Comparison of ENCODE assay signal across 8 mouse cellular contexts in the genomic region with DNA sequence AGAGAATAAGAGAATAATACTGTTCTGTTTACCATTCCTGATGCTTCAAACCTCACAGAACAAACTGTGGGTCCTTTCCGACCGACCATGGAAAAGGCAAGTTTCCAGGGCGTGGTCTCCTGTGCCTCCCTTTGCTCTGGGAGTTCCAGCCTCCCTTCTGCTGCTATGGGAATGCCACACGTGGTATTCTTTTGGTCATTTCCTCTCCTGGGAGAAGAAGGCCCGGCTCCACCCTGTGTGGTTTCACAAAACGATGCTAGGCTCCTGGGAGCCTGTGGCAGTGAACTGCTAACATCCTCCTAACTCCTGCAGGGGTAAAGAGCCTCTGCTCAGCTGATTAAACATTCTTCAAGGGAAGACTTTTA.
DNase-seq lines count a peak whose midpoint lies in the region; ATAC-seq lines count a peak whose summit lies in the region.

No protein-coding gene starts in this region.

- intact Hi-C loops in left cerebral cortex, postnatal 25 days (cut with DNase I): no loop called here

- no peaks in the 10 kb centered on the region for H3K36me3 ChIP-seq in heart, embryonic 16.5 days (ENCODE audit: control insufficient read depth, insufficient read depth)
- H3K36me3 ChIP-seq in limb, embryonic 11.5 days (ENCODE audit: control insufficient read depth, insufficient read depth, low read length): no peaks in the 10 kb centered on the region

- no peaks in the 10 kb centered on the region for H3K9me3 ChIP-seq in heart, embryonic 16.5 days (replicated peaks; ENCODE audit: control insufficient read depth, low read length)
- no peaks in the 10 kb centered on the region for H3K9me3 ChIP-seq in limb, embryonic 11.5 days (ENCODE audit: control insufficient read depth, low read length)

- 11% methylated on average over 6 of the region's 6 CpGs for WGBS in heart, embryonic 16.5 days
- 11% methylated on average over 6 of the region's 6 CpGs for WGBS in limb, embryonic 11.5 days

- peak; percentile 55 for ATAC-seq in heart, embryonic 16.5 days (replicated peaks; ENCODE audit: extremely low read depth, insufficient read depth, low FRiP score)
- ATAC-seq in limb, embryonic 11.5 days (ENCODE audit: insufficient number of reproducible peaks, low FRiP score, low TSS enrichment, low read depth): 0 out of 2 replicates have a peak, but pooled peaks have one; percentile 21

- peak; percentile 51 for DNase-seq in adrenal gland, postnatal 10 days
- no peak for DNase-seq in adrenal gland, adult 2 months
- peak; percentile 42 for DNase-seq in limb, embryonic 11.5 days (ENCODE audit: low spot score)
- no peak for DNase-seq in left cerebral cortex, postnatal 25 days (ENCODE audit: low spot score in 2 of 2)
- DNase-seq in cerebellum, adult 11 months: no peak
- DNase-seq in right cerebral cortex, adult 18-20 months: no peak

- peaks cover 12% of the 10 kb centered on the region for H3K4me1 ChIP-seq in brown adipose tissue, adult 24 weeks (ENCODE audit: control insufficient read depth, insufficient read depth, insufficient read length, low read length)
- peaks cover 5% of the 10 kb centered on the region; the same call in 1 of the 2 replicates for H3K4me1 ChIP-seq in heart, embryonic 16.5 days (ENCODE audit: control insufficient read depth, insufficient read depth, low read length)
- H3K4me1 ChIP-seq in limb, embryonic 11.5 days (ENCODE audit: control insufficient read depth, insufficient read depth, low read length): peaks cover 6% of the 10 kb centered on the region

- H3K9ac ChIP-seq in heart, embryonic 16.5 days (ENCODE audit: low read length): no peak overlapping the region
- no peak overlapping the region for H3K9ac ChIP-seq in limb, embryonic 11.5 days (ENCODE audit: low read length)

- peak overlapping the region; percentile 16; the same call in 1 of the 2 replicates for H3K4me2 ChIP-seq in heart, embryonic 16.5 days (ENCODE audit: low read depth, low read length)
- no peak overlapping the region for H3K4me2 ChIP-seq in limb, embryonic 11.5 days (ENCODE audit: low read depth, severe bottlenecking)

- no peak overlapping the region for H3K4me3 ChIP-seq in brown adipose tissue, adult 24 weeks (ENCODE audit: insufficient read depth, low read depth, low read length)
- no peak overlapping the region for H3K4me3 ChIP-seq in heart, embryonic 16.5 days (ENCODE audit: low read length)
- no peak overlapping the region for H3K4me3 ChIP-seq in limb, embryonic 11.5 days (ENCODE audit: low read depth, low read length)

- H3K27ac ChIP-seq in brown adipose tissue, adult 24 weeks (replicated peaks; ENCODE audit: low read depth, low read length): peak overlapping the region; percentile 83
- H3K27ac ChIP-seq in heart, embryonic 16.5 days (ENCODE audit: low read length): peak overlapping the region; percentile 52
- peak overlapping the region; percentile 1; the same call in 1 of the 2 replicates for H3K27ac ChIP-seq in limb, embryonic 11.5 days (replicated peaks; ENCODE audit: low read depth, low read length)

- no peaks in the 10 kb centered on the region for H3K27me3 ChIP-seq in heart, embryonic 16.5 days (ENCODE audit: control insufficient read depth, insufficient read depth, low read length)
- no peaks in the 10 kb centered on the region for H3K27me3 ChIP-seq in limb, embryonic 11.5 days (ENCODE audit: control insufficient read depth, insufficient read depth, low read length)

Comparison
In these comparisons a context has a peak if more than half of its experiments do, and no peak if none do; other contexts are left out.
1. DNase-seq: peak in adrenal gland, postnatal 10 days (single experiment) and limb, embryonic 11.5 days (single experiment); none in adrenal gland, adult 2 months (single experiment), left cerebral cortex, postnatal 25 days (0 of 2), cerebellum, adult 11 months (single experiment) and right cerebral cortex, adult 18-20 months (single experiment).
2. H3K27ac ChIP-seq: peak in every context shown above with its lines; median percentile 83 in brown adipose tissue, adult 24 weeks; 52 in heart, embryonic 16.5 days; 1 in limb, embryonic 11.5 days.